Mouse (Mus musculus) liver, postnatal 0 days (tissue): ENCODE measurements around the gene Cnot10. TPM values are rescaled to one million over a fixed set of nuclear protein-coding genes. Genes with fewer than 3 reads are reported as not detected.

ENCODE experiments used
- ATAC-seq: fragments of 200-750 bp; cut with Nextera tagmentation; 2 replicates; pipeline ENCODE4 v1.8.0; 2017; ENCODE audit warnings: mild to moderate bottlenecking, moderate library complexity
- DNase-seq: peaks from one replicate; pipeline ENCODE4 v3.0.0-alpha.2; 2016
- H3K27ac ChIP-seq: fragments of 300-500 bp; sonication (generic); 2 replicates; pipeline ENCODE4 v1.5.1; 2014; ENCODE audit warnings: antibody characterized with exemption, moderate library complexity, mild to moderate bottlenecking, low read depth
- H3K27me3 ChIP-seq: fragments of 300-500 bp; sonication (generic); 2 replicates; pipeline ENCODE4 v1.6.1; 2014; ENCODE audit warnings: low read length, control low read depth, mixed read lengths; ENCODE audit not compliant: insufficient read depth
- H3K36me3 ChIP-seq: fragments of 300-500 bp; sonication (generic); replicated peaks from 2 replicates; pipeline ENCODE4 v1.6.1; 2014; ENCODE audit warnings: mild to moderate bottlenecking, control low read depth, low read length, moderate library complexity, mixed read lengths; ENCODE audit not compliant: insufficient read depth
- H3K4me1 ChIP-seq: fragments of 300-500 bp; sonication (generic); 2 replicates; pipeline ENCODE4 v1.6.1; 2014; ENCODE audit warnings: antibody characterized with exemption, mild to moderate bottlenecking, control low read depth; ENCODE audit not compliant: insufficient read depth
- H3K4me2 ChIP-seq: fragments of 300-500 bp; sonication (generic); 2 replicates; pipeline ENCODE4 v1.6.1; 2014; ENCODE audit warnings: low read depth, mild to moderate bottlenecking, low read length, moderate library complexity, mixed read lengths
- H3K4me3 ChIP-seq: fragments of 300-500 bp; sonication (generic); 2 replicates; pipeline ENCODE4 v1.5.1; 2014; ENCODE audit warnings: low read depth, low read length
- H3K9ac ChIP-seq: fragments of 300-500 bp; sonication (generic); replicated peaks from 2 replicates; pipeline ENCODE4 v1.6.1; 2014; ENCODE audit warnings: mild to moderate bottlenecking, moderate library complexity
- H3K9me3 ChIP-seq: fragments of 300-500 bp; sonication (generic); 2 replicates; pipeline ENCODE4 v1.6.1; 2016; ENCODE audit warnings: mild to moderate bottlenecking, control low read depth, low read length, mixed read lengths
- CTCF ChIP-seq: sonication (generic); IDR thresholded peaks from 2 replicates; pipeline ENCODE4 v1.5.1; 2016; ENCODE audit warnings: antibody characterized with exemption, low read depth
- EP300 ChIP-seq: IDR thresholded peaks from 2 replicates; pipeline ENCODE4 v1.6.1; 2016; ENCODE audit warnings: antibody characterized with exemption, low read depth, mild to moderate bottlenecking
- WGBS: fragments of 180-500 bp; shearing (Covaris S2); extraction: QIAGEN DNeasy Blood & Tissue Kit; methylation state at CpG from one replicate; pipeline ENCODE4 v1.1.7; 2014; ENCODE audit not compliant: insufficient replicate concordance; 5-methylcytosine and 5-hydroxymethylcytosine counted together
- polyA plus RNA-seq: library from polyadenylated mRNA; unstranded; fragments of >200 nt; fragmentation: Nextera tagmentation; extraction: Ambion mirVana; gene quantifications from 2 replicates; pipeline ENCODE4 v1.2.1, GENCODE M21; 2015

Gene Cnot10
- polyA plus RNA-seq, 1 experiment from 2014 or later, result 15.8 TPM

DNA sequence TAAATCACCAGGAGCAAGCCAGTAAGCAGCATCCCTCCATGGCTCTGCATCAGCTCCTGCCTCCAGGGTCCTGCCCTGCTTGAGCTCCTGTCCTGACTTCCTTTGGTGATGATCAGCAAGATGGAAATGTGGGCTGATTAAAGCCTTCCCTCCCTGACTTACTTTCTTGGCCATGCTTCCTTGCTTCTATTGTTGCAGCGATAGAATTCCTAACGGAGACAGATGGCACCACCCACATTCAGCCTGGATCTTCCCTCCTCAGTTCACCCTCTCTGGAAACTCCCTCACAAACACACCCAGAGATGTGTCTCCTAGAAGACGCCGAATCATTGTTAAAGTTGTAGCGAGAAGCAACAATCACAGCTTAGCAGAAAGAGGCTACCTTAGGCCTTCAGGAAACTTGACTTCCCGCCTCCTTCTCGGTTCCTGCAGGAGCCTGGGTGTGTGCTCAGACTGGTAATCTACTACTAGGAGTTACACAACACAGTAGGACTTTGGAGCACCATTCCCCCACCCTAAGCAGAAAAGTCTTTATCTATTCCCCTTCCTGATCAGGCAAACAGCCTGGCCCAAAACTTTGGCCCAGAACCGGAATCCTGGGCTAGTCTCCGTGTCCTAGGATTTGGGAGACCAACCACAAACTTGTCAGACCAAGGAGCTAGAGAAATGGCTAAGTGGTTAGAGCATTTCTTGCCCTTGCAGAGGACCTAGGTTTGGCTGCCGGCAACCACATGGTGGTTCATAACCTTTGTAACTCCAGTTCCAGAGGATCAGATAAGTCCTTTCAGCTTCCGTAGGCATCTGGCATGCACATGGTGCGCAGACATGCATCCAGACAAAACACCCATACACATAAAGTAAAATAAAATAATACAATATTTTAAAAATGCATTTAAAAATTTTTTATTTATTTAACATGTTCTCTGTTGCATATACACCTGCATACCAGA lies 6.8 kb upstream of the Cnot10 start:
- no peak overlapping the region for H3K27ac ChIP-seq

DNA sequence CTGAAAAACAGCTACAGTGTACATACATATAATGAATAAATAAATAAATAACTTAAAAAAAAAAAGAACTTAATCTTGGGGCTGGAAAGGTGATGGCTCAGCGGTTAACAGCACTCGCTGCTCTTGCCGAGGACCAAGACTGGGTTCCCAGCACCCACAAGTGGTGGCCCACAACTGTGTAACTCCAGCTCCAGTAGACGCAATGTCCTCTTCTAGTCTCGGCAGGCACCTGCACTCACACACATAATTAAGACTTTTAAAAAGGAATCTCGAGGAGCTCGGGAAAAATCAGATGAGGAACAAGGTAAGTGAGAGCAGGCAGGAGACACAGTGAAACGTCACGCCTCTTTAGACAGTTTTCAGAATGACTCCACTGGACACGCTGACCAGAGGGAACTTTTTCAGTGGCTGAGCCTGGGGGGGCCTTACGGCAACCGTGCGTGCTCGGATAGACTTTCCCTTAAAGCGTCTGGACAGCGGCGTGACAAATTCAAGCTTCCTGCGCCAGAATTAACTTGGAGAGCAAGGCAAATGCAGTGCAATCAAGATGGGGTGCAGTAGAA lies 717 bp downstream of the Cnot10 start:
- H3K36me3 ChIP-seq, result 0 out of 2 replicates have a peak, but pooled peaks cover 3% of the 10 kb centered on the region
- peak overlapping the region; percentile 84 for H3K4me2 ChIP-seq
- H3K27ac ChIP-seq, result peak overlapping the region; percentile 81
- 0 out of 2 replicates have a peak, but pooled peaks cover 6% of the 10 kb centered on the region for H3K27me3 ChIP-seq
- H3K4me1 ChIP-seq, result peaks cover 12% of the 10 kb centered on the region
- no peaks in the 10 kb centered on the region for H3K9me3 ChIP-seq
- 13% methylated on average over 18 of the region's 18 CpGs for WGBS
- peak overlapping the region; percentile 68 for H3K9ac ChIP-seq
- TF ChIP-seq CTCF (no peak), EP300 (no peak)
- no peak for ATAC-seq
- peak; percentile 21 for DNase-seq
- H3K4me3 ChIP-seq, result peak overlapping the region; percentile 70

More for the DNA sequence above, 6.8 kb upstream of the Cnot10 start:
- no peak for TF ChIP-seq EP300
- no peak for TF ChIP-seq CTCF
- no peak overlapping the region for H3K4me3 ChIP-seq
- DNase-seq (no peak), ATAC-seq (peak; percentile 40; the same call in 1 of the 2 replicates)
- no peak overlapping the region for H3K4me2 ChIP-seq
- H3K4me1 ChIP-seq, result no peaks in the 10 kb centered on the region
- no peaks in the 10 kb centered on the region for H3K9me3 ChIP-seq
- 71% methylated on average over 12 of the region's 12 CpGs for WGBS
- H3K27me3 ChIP-seq, result 0 out of 2 replicates have a peak, but pooled peaks cover 6% of the 10 kb centered on the region
- H3K36me3 ChIP-seq, result no peaks in the 10 kb centered on the region
- no peak overlapping the region for H3K9ac ChIP-seq

DNA sequence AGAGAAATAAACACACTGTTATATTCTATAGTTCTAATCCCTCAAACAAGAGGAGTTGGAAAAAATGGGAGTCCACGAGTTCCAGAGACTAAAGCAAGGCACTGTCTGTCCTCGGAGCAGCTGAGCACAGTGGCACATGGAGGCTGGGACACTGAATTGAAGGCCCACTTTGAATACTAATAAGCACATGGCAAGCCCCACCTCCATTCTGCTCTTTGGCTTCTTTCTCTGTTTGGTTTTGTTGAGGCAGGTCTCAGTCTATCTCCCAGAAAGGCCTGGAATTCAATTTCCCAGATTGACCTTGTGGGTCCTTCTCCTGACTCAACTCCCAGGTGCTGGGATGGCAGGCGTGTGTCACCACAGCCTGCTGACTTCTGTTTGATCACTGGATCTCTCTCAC lies 3.2 kb downstream of the Cnot10 start:
- no peak overlapping the region for H3K9ac ChIP-seq
- H3K27me3 ChIP-seq, result no peaks in the 10 kb centered on the region
- H3K36me3 ChIP-seq, result 0 out of 2 replicates have a peak, but pooled peaks cover 3% of the 10 kb centered on the region
- H3K4me1 ChIP-seq, result peaks cover 19% of the 10 kb centered on the region
- no peak for DNase-seq
- no peak overlapping the region for H3K27ac ChIP-seq
- no peak overlapping the region for H3K4me3 ChIP-seq
- TF ChIP-seq CTCF (no peak), EP300 (no peak)
- H3K4me2 ChIP-seq, result no peak overlapping the region
- WGBS, result 76% methylated on average over 3 of the region's 3 CpGs
- H3K9me3 ChIP-seq, result no peaks in the 10 kb centered on the region
- ATAC-seq, result no peak

DNA sequence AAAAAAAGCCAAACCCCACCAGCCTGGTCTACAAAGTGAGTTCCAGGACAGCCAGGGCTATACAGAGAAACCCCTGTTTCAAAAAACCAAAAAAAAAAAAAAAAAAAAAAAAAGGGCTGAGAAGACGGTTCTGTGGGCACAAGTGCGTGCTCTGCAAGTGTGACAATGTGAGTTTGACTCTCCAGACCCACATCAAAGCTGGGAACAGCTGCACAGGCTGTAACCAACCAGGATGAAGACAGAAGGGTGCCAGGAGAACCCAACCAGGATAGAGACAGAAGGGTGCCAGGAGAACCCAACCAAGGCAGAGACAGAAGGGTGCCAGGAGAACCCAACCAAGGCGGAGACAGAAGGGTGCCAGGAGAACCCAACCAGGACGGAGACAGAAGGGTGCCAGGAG lies 3.8 kb downstream of the Cnot10 start:
- no peak overlapping the region for H3K27ac ChIP-seq
- no peak overlapping the region for H3K4me2 ChIP-seq
- DNase-seq, result no peak
- 0 out of 2 replicates have a peak, but pooled peaks cover 5% of the 10 kb centered on the region for H3K36me3 ChIP-seq
- no peaks in the 10 kb centered on the region for H3K9me3 ChIP-seq
- 90% methylated on average over 4 of the region's 4 CpGs for WGBS
- no peak overlapping the region for H3K9ac ChIP-seq
- no peak overlapping the region for H3K4me3 ChIP-seq
- no peak for ATAC-seq
- no peak for TF ChIP-seq EP300
- TF ChIP-seq CTCF, result no peak
- peaks cover 19% of the 10 kb centered on the region for H3K4me1 ChIP-seq
- no peaks in the 10 kb centered on the region for H3K27me3 ChIP-seq

DNA sequence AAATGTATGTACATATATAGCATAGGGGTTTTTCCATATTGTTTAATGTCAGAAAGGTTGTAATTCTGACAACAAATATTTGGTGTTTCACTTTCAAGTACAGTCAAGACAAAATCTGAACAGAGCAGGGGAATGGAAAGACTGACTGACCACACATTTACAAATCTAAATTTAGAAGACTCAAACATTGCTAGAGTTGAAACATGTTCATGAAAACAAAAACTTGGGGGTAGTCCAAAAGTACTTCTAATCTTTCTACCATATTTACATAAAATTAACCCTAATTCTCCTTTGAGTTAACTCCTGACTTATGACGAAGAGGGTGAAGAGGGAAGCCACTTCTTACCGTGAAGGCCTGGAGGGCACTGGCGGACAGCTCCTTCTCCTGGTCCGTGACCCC lies 7.7 kb downstream of the Cnot10 start:
- WGBS, result 78% methylated on average over 4 of the region's 4 CpGs
- no peak overlapping the region; the same call in 1 of the 2 replicates for H3K27ac ChIP-seq

DNA sequence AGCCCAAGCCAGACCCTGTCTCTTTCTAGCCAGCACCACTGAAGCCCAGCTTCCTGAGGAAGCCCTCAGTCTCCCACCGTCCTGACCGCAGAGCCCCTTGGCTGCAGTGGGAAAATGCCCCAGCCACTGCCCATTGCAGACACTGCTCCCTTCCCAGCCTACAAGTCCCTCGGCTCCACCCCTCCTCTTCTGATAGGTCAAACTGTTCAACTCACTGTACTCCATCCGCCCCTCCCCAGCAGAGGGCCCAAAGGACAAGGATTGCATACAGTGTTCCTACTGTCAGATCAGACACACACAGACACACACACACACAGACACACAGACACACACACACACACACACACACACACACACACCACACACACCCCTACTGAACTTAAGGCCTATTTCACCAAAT lies 13.3 kb downstream of the Cnot10 start:
- TF ChIP-seq EP300 (no peak), CTCF (no peak)
- peak; percentile 64; the same call in 1 of the 2 replicates for ATAC-seq
- no peak for DNase-seq
- no peaks in the 10 kb centered on the region for H3K27me3 ChIP-seq
- H3K36me3 ChIP-seq, result peaks cover 58% of the 10 kb centered on the region
- WGBS, result 54% methylated on average over 4 of the region's 4 CpGs
- H3K4me1 ChIP-seq, result no peaks in the 10 kb centered on the region
- no peak overlapping the region for H3K9ac ChIP-seq
- H3K9me3 ChIP-seq, result no peaks in the 10 kb centered on the region
- no peak overlapping the region for H3K4me2 ChIP-seq
- no peak overlapping the region for H3K4me3 ChIP-seq
- H3K27ac ChIP-seq, result no peak overlapping the region

More for the DNA sequence above, 7.7 kb downstream of the Cnot10 start:
- DNase-seq (no peak), ATAC-seq (no peak)
- no peak overlapping the region for H3K9ac ChIP-seq
- H3K4me3 ChIP-seq, result no peak overlapping the region
- no peaks in the 10 kb centered on the region for H3K27me3 ChIP-seq
- peaks cover 21% of the 10 kb centered on the region for H3K36me3 ChIP-seq
- H3K4me1 ChIP-seq, result peaks cover 9% of the 10 kb centered on the region; the same call in 1 of the 2 replicates
- no peak for TF ChIP-seq EP300
- TF ChIP-seq CTCF, result no peak
- no peak overlapping the region for H3K4me2 ChIP-seq
- no peaks in the 10 kb centered on the region for H3K9me3 ChIP-seq
